Mouse (Mus musculus) spleen, adult 2 months (tissue): ENCODE measurements around the gene Atp6v1e2.

Experiments used
- CTCF ChIP-seq: fragments of 200-500 bp; IDR thresholded peaks from 2 replicates; pipeline ENCODE4 v1.5.1; 2011; ENCODE audit warnings: mild to moderate bottlenecking, inconsistent platforms; ENCODE audit not compliant: insufficient read depth, insufficient read length, insufficient replicate concordance; ENCODE audit errors: extremely low read depth
- POLR2A ChIP-seq: fragments of 200-500 bp; IDR thresholded peaks from 2 replicates; pipeline ENCODE4 v1.6.1; 2011; ENCODE audit warnings: low read depth, low read length, inconsistent platforms

DNA sequence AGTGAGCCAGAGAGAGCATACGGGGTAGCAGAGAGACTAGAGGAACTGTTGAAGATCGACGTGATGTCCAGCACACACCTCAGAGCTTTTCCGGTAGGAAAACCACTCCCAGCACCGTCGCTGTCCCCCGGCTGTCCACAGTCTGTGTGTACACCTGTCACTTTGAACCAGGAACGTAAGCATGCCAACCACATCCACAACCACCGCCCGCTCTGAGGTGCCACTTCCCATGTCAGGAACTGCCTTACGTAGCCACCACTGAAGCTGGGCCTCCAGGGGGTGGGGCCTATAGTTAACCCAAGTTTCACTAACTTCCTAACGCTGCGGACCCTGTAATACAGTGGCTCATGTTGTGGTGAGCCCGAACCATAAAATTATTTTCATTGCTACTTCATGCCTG lies 10.3 kb upstream of the Atp6v1e2 start:
- TF ChIP-seq CTCF: no peak
- TF ChIP-seq POLR2A: no peak
